Mouse (Mus musculus) gastrocnemius, postnatal 14 days (tissue): ENCODE measurements around the gene Stim2. TPM values are rescaled to one million over a fixed set of nuclear protein-coding genes. Genes with fewer than 3 reads are reported as not detected.

Experiments
- DNase-seq: peaks from one replicate; pipeline ENCODE4 v3.0.0; 2021; ENCODE audit warnings: mixed read lengths
- intact Hi-C: fragments of 180-260 bp; cut with DNase I; formaldehyde crosslinking; loops from one replicate; pipeline ENCODE4 v1.15.1; 2025; ENCODE audit warnings: low total_unique reads
- total RNA-seq, 2 experiments: library from RNA; stranded (reverse); gene quantifications; 2 replicates each; pipeline ENCODE4 v1.2.3; 2021

Gene Stim2
- total RNA-seq, 2 experiments from 2014 or later = 30.6 to 34.1 TPM

GRCm38 (mm10) chr5:54087912-54088311 lies 89.6 kb downstream of the Stim2 start:
- DNase-seq = no peak
- intact Hi-C loops = no loop called here

GRCm38 (mm10) chr5:54098219-54098618 lies 99.9 kb downstream of the Stim2 start:
- intact Hi-C loops = no loop called here
- no peak for DNase-seq

- intact Hi-C loops = loop anchor here (10.0 kb wide), 1 partner anchor 96 kb away; no protein-coding TSS in a partner anchor
- peak; percentile 52 for DNase-seq
These were observed 102.6 kb downstream of the Stim2 start for GRCm38 (mm10) chr5:54100916-54101315.

GRCm38 (mm10) chr5:54101318-54101717 lies 103.0 kb downstream of the Stim2 start:
- DNase-seq = no peak
- intact Hi-C loops = loop anchor here (10.0 kb wide), 1 partner anchor 97 kb away; no protein-coding TSS in a partner anchor

GRCm38 (mm10) chr5:54101960-54102359 lies 103.7 kb downstream of the Stim2 start:
- no peak for DNase-seq
- intact Hi-C loops = loop anchor here (10.0 kb wide), 1 partner anchor 97 kb away; no protein-coding TSS in a partner anchor

DNA sequence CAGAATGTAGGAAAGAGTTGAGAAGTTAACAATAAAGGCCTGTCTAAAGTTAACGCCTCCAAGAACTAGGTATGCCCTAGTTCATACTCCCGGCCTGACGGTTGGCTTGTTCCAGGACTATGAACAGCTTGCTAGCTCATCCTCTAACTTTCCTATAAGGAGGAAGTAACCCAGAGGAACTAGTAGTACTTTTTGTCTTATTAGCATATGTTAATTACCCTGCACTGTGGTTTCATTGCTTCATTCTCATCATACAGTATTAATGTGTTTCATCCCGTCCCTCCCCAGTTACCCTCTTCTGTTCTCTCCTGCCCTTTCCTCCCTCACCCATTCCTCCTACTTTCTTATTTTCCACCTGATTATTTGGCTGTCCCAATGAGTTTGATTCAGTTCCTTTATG lies 108.4 kb downstream of the Stim2 start:
- intact Hi-C loops = loop anchor here (10.0 kb wide), 1 partner anchor 102 kb away; no protein-coding TSS in a partner anchor
- no peak for DNase-seq

GRCm38 (mm10) chr5:54107069-54107468 lies 108.8 kb downstream of the Stim2 start:
- intact Hi-C loops = loop anchor here (10.0 kb wide), 1 partner anchor 102 kb away; no protein-coding TSS in a partner anchor
- no peak for DNase-seq

GRCm38 (mm10) chr5:54109096-54109495 lies 110.8 kb downstream of the Stim2 start:
- intact Hi-C loops = loop anchor here (10.0 kb wide), 1 partner anchor 104 kb away; no protein-coding TSS in a partner anchor
- DNase-seq = no peak

- intact Hi-C loops = loop anchor here (5.0 to 10.0 kb wide), 2 partner anchors 238 to 436 kb away; no protein-coding TSS in a partner anchor
- DNase-seq = no peak
These were observed 112.5 kb downstream of the Stim2 start for GRCm38 (mm10) chr5:54110789-54111188.

- intact Hi-C loops = loop anchor here (5.0 to 10.0 kb wide), 2 partner anchors 241 to 438 kb away; no protein-coding TSS in a partner anchor
These were observed 115.0 kb downstream of the Stim2 start for GRCm38 (mm10) chr5:54113284-54113683.

DNA sequence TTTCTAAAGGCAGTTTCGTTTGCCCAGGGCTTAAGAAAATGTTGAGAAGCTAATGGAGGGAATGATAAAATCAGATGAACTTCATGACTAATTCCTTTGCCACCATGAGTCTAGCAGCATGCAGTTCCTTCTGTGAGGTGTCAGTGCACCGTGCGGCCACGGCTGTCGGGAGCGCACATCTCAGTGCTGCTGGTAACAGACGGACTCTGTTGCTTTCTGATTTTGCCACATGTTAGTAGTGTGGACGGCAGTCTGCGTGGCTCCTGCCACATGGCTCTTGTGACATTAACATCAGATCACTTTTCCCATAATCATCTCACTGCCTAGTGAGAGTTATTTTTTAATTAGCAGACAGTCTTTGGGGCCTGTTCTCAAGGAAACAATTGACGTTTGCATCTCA lies 118.2 kb downstream of the Stim2 start:
- DNase-seq = no peak
- intact Hi-C loops = loop anchor here (10.0 kb wide), 1 partner anchor 442 kb away; no protein-coding TSS in a partner anchor

More at GRCm38 (mm10) chr5:54113284-54113683, 115.0 kb downstream of the Stim2 start:
- peak; percentile 51 for DNase-seq

- no peak for DNase-seq
- intact Hi-C loops = loop anchor here (10.0 kb wide), 1 partner anchor 444 kb away; no protein-coding TSS in a partner anchor
These were observed 120.3 kb downstream of the Stim2 start for GRCm38 (mm10) chr5:54118410-54119212.

DNA sequence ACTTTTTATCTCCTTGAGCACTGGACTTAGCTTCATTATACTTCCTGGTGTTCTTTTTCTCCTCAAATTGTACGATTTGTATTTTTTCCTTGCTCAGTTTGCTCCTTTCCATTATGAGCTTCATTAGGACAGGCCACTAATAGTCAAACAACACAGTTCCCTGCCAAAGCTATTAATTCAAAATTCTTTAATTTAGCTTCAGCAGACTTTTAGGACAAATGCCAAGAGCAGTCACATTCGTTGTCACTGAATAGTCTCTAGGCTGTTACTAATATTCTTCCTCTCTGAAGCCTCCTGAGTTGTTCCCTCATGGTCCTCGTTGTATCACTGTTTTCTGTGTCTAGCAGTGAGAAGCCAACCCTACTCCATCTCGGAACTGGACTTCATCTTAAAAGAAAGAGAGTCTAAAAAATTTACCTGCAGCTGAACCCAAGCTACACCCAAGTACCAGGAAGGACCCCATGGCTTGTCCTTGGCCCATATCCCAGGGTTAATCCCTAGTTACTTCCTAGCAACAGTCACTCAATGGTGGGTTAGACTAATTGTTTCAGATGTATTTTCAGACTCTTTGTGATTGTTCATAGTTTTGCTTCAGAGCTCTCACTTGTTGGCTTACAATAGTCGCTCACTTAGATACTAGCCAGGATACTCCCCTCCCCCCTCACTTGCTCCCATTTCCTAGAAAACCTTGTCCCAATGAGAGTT lies 149.9 kb downstream of the Stim2 start:
- no peak for DNase-seq
- intact Hi-C loops = no loop called here

DNA sequence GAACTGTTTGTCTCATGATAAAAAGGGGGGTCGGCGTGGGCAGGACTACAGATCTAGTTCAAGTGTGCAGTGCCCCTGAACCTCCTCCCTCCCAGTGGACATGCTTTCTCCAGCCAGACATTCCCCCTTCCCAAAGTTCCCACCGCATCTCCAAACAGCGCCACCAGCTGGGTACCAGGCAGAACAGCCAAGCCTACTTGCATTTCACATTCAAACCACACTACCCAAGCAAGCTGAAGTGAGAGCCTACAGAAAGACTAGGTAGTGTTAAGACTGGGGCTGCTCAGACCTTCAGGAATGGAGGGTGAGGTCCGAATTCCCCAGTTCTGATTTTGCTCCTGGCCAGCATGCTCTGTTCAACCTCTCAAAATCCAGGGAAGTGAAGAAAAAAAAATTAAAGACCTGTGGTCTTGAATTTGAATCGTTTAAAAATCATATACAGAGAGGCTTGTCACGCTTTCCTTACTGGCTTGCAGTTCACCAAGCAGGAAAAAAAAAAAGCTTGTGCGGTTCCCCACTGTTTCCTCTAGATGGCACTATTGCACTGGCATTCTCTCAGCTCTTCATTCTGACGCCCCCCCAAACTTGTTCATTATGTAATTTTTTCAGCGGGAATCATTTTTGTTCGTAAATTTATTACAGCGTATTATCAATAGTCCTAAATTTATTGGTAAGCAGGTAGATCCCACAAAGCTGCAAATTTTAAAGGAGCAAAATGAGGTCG lies 156.4 kb downstream of the Stim2 start:
- intact Hi-C loops = no loop called here
- DNase-seq = no peak

DNA sequence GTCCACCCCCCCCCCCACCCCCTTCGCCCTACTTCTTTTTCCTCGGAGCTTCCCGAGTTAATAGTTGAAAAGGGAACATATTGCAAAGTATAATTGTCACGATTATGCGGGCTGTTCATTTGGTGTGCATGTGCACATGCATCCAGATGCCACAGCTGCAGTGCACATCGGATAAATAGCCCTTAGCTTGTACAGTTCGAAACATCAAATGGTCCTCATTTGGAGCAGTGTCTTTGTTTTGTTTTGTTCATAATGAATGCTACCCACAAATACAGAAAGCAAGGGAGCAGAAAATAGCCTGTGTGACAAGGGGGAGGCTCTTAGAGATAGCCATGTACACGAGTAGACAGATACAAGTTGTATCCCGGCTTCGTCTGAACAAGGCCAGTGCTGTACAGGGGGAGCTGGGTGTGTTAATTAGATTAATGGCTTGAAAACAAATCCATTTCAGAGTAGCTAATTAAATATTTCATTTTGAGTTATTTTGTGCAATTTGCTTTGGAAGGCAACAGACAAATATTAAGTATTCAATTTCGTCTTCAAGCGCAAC lies 157.0 kb downstream of the Stim2 start:
- no peak for DNase-seq
- intact Hi-C loops = no loop called here

DNA sequence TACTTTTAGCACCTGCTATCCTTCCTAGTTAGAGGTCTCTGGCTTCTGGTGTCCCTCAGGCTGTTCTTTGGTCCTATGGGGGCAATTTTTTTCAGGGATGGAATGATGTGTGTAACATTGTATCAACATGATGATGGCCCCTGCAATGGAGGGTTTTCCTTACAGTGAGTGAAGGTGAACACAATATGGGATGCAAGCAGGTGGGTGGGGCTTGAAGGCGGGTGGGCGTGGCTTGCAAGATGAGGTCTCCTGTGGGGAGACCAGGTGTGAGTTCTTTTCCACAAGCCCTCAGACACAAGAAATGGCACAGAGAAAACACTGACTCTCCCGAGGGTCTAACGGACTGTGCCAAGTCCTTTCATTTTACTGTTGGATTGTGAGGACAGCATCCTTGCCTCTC lies 157.6 kb downstream of the Stim2 start:
- DNase-seq = no peak
- intact Hi-C loops = no loop called here

- DNase-seq = no peak
- intact Hi-C loops = no loop called here
These were observed 158.7 kb downstream of the Stim2 start for GRCm38 (mm10) chr5:54156944-54157527.

DNA sequence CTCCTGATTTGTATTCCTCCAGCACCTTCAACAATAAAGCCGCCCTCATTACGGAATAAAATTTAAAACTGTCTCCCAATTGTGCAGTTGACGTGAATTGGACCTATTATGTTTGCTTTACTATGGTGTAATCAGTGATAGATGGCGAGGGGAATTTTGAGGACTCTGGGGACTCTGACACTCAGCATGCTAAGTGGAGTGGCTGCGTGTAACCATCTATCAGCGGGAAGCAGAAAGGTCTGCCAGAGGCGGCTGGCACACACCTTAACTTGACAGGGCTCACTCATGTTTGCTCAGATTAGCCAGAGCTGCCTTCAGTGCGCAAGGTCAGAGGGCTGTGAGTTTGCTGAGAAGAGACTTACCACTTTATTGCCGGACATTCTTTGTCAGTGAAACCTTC lies 159.9 kb downstream of the Stim2 start:
- intact Hi-C loops = no loop called here
- no peak for DNase-seq
